Mouse (Mus musculus): ENCODE measurements around the gene Phlda2. TPM values are rescaled to one million over a fixed set of nuclear protein-coding genes. Genes with fewer than 3 reads are reported as not detected.

Phlda2 gene
- total and polyA plus RNA-seq, 3 experiments, result 3.2 to 22.1 (median 6.4) TPM

- peaks cover 13% of the 10 kb centered on the region; the same call in 1 of the 2 replicates for H3K27me3 ChIP-seq (ENCODE audit: insufficient read depth, low read length)
- no peaks in the 10 kb centered on the region for H3K4me1 ChIP-seq (ENCODE audit: insufficient read depth, low read depth, low read length)
- no peak for DNase-seq (ENCODE audit: low spot score)
- TF ChIP-seq POLR2AphosphoS5 (IDR thresholded peaks at IDR 0.05; ENCODE audit: insufficient replicate concordance, low read depth, low read length) (no peak), GATA1 (IDR thresholded peaks at IDR 0.05; ENCODE audit: borderline replicate concordance, low read length) (no peak), TAL1 (conservative IDR thresholded peaks at IDR 0.05; ENCODE audit: low read depth, low read length) (no peak), CTCF (IDR thresholded peaks at IDR 0.05; ENCODE audit: low read depth, low read length) (no peak), GATA2 (IDR thresholded peaks at IDR 0.05; ENCODE audit: borderline replicate concordance, low read depth, low read length) (no peak)
- H3K9me3 ChIP-seq (replicated peaks), result peaks cover 53% of the 10 kb centered on the region
- ATAC-seq (ENCODE audit: extremely low read depth, insufficient number of reproducible peaks, low FRiP score, poor library complexity, severe bottlenecking), result no peak
- H3K36me3 ChIP-seq (replicated peaks), result no peaks in the 10 kb centered on the region
- no peak overlapping the region for H3K4me3 ChIP-seq (ENCODE audit: low read depth, low read length)
Observed at GRCm38 (mm10) chr7:143461920-143462319, 41.0 kb downstream of the Phlda2 start.

GRCm38 (mm10) chr7:143461294-143461870 lies 41.6 kb downstream of the Phlda2 start:
- DNase-seq (ENCODE audit: low spot score), result no peak
- Histone ChIP-seq H3K36me3 (replicated peaks) (no peaks in the 10 kb centered on the region), H3K4me1 (ENCODE audit: insufficient read depth, low read depth, low read length) (no peaks in the 10 kb centered on the region), H3K27me3 (ENCODE audit: insufficient read depth, low read length) (peaks cover 8% of the 10 kb centered on the region; the same call in 1 of the 2 replicates), H3K9me3 (replicated peaks) (peaks cover 53% of the 10 kb centered on the region), H3K4me3 (ENCODE audit: low read depth, low read length) (no peak overlapping the region)
- no peak for TF ChIP-seq TAL1 (conservative IDR thresholded peaks at IDR 0.05; ENCODE audit: low read depth, low read length)
- no peak for TF ChIP-seq GATA2 (IDR thresholded peaks at IDR 0.05; ENCODE audit: borderline replicate concordance, low read depth, low read length)
- no peak for TF ChIP-seq CTCF (IDR thresholded peaks at IDR 0.05; ENCODE audit: low read depth, low read length)
- no peak for TF ChIP-seq GATA1 (IDR thresholded peaks at IDR 0.05; ENCODE audit: borderline replicate concordance, low read length)
- TF ChIP-seq POLR2AphosphoS5 (IDR thresholded peaks at IDR 0.05; ENCODE audit: insufficient replicate concordance, low read depth, low read length), result no peak
- ATAC-seq (ENCODE audit: extremely low read depth, insufficient number of reproducible peaks, low FRiP score, poor library complexity, severe bottlenecking), result no peak

- DNase-seq (ENCODE audit: low spot score), result no peak
Observed at GRCm38 (mm10) chr7:143460874-143461273, 42.1 kb downstream of the Phlda2 start, which contains the start of gene Cdkn1c. Gene Cdkn1c (minus strand): TSS chr7:143461050.

GRCm38 (mm10) chr7:143460217-143460834 lies 42.6 kb downstream of the Phlda2 start:
- Histone ChIP-seq H3K9me3 (replicated peaks) (peaks cover 53% of the 10 kb centered on the region), H3K36me3 (replicated peaks) (no peaks in the 10 kb centered on the region), H3K4me3 (ENCODE audit: low read depth, low read length) (peak overlapping the region; percentile 49; the same call in 1 of the 2 replicates), H3K4me1 (ENCODE audit: insufficient read depth, low read depth, low read length) (no peaks in the 10 kb centered on the region), H3K27me3 (ENCODE audit: insufficient read depth, low read length) (peaks cover 7% of the 10 kb centered on the region; the same call in 1 of the 2 replicates)
- TF ChIP-seq CTCF (IDR thresholded peaks at IDR 0.05; ENCODE audit: low read depth, low read length) (no peak), TAL1 (conservative IDR thresholded peaks at IDR 0.05; ENCODE audit: low read depth, low read length) (no peak), POLR2AphosphoS5 (IDR thresholded peaks at IDR 0.05; ENCODE audit: insufficient replicate concordance, low read depth, low read length) (no peak), GATA1 (IDR thresholded peaks at IDR 0.05; ENCODE audit: borderline replicate concordance, low read length) (no peak), GATA2 (IDR thresholded peaks at IDR 0.05; ENCODE audit: borderline replicate concordance, low read depth, low read length) (no peak)
- DNase-seq (ENCODE audit: low spot score) (no peak), ATAC-seq (ENCODE audit: extremely low read depth, insufficient number of reproducible peaks, low FRiP score, poor library complexity, severe bottlenecking) (no peak)

More at GRCm38 (mm10) chr7:143460874-143461273, 42.1 kb downstream of the Phlda2 start, which contains the start of gene Cdkn1c:
- Histone ChIP-seq H3K36me3 (replicated peaks) (no peaks in the 10 kb centered on the region), H3K9me3 (replicated peaks) (peaks cover 53% of the 10 kb centered on the region), H3K27me3 (ENCODE audit: insufficient read depth, low read length) (peaks cover 9% of the 10 kb centered on the region; the same call in 1 of the 2 replicates), H3K4me1 (ENCODE audit: insufficient read depth, low read depth, low read length) (no peaks in the 10 kb centered on the region), H3K4me3 (ENCODE audit: low read depth, low read length) (peak within 1 kb of the TSS; percentile 49; the same call in 1 of the 2 replicates)
- ATAC-seq (ENCODE audit: extremely low read depth, insufficient number of reproducible peaks, low FRiP score, poor library complexity, severe bottlenecking), result no peak
- TF ChIP-seq GATA1 (IDR thresholded peaks at IDR 0.05; ENCODE audit: borderline replicate concordance, low read length) (no peak), GATA2 (IDR thresholded peaks at IDR 0.05; ENCODE audit: borderline replicate concordance, low read depth, low read length) (no peak), POLR2AphosphoS5 (IDR thresholded peaks at IDR 0.05; ENCODE audit: insufficient replicate concordance, low read depth, low read length) (no peak)

- H3K36me3 ChIP-seq (replicated peaks), result no peaks in the 10 kb centered on the region
- H3K4me3 ChIP-seq (ENCODE audit: low read depth, low read length), result no peak overlapping the region; the same call in 1 of the 2 replicates
- no peaks in the 10 kb centered on the region for H3K4me1 ChIP-seq (ENCODE audit: insufficient read depth, low read depth, low read length)
- no peak for DNase-seq (ENCODE audit: low spot score)
- H3K27me3 ChIP-seq (ENCODE audit: insufficient read depth, low read length), result peaks cover 4% of the 10 kb centered on the region; the same call in 1 of the 2 replicates
- H3K9me3 ChIP-seq (replicated peaks), result peaks cover 46% of the 10 kb centered on the region
- no peak for TF ChIP-seq GATA1 (IDR thresholded peaks at IDR 0.05; ENCODE audit: borderline replicate concordance, low read length)
- no peak for TF ChIP-seq GATA2 (IDR thresholded peaks at IDR 0.05; ENCODE audit: borderline replicate concordance, low read depth, low read length)
- TF ChIP-seq TAL1 (conservative IDR thresholded peaks at IDR 0.05; ENCODE audit: low read depth, low read length), result no peak
- no peak for TF ChIP-seq POLR2AphosphoS5 (IDR thresholded peaks at IDR 0.05; ENCODE audit: insufficient replicate concordance, low read depth, low read length)
- no peak for TF ChIP-seq CTCF (IDR thresholded peaks at IDR 0.05; ENCODE audit: low read depth, low read length)
- ATAC-seq (ENCODE audit: extremely low read depth, insufficient number of reproducible peaks, low FRiP score, poor library complexity, severe bottlenecking), result no peak
Observed at GRCm38 (mm10) chr7:143459332-143460211, 43.4 kb downstream of the Phlda2 start.

Data from G1E (cell line).